Mouse (Mus musculus) fibroblast of lung, adult 2 months (primary cell): ENCODE measurements at regions not wholly inside any gene's neighbourhood (a gene's known extent, or its start where the extent isn't known, plus 50 kb on each side); places are given as distances from the start of the nearest gene placed in this dataset.

Experiments
- DNase-seq: peaks from one replicate; pipeline ENCODE4 v3.0.0-alpha.2; 2011; ENCODE audit warnings: low read depth

- DNase-seq: no peak
Measured at GRCm38 (mm10) chr13:38878718-38879669, 81.7 kb downstream of the Slc35b3 start.

DNA sequence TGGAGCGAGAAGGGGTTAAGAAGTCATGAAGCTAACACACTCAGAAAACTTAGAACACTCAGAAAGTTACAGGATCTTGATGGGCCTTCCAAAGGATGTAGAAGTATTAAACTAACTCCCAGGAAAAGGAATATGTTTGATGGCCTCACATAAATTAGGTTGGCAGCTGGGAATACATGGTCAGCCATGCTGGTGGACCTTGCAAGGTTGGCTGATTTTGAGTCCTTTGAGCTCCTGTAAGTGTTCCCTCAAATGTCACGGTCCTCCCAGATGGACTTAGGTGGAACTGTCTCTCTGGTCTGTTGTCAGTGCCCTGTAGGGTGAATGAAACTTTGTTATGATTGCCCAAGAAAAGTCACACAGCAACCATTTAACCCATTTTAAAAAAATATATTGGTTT is 84.8 kb downstream of the Slc35b3 start:
- DNase-seq: no peak

GRCm38 (mm10) chr13:38864002-38864401 is 96.7 kb downstream of the Slc35b3 start:
- DNase-seq: no peak

DNA sequence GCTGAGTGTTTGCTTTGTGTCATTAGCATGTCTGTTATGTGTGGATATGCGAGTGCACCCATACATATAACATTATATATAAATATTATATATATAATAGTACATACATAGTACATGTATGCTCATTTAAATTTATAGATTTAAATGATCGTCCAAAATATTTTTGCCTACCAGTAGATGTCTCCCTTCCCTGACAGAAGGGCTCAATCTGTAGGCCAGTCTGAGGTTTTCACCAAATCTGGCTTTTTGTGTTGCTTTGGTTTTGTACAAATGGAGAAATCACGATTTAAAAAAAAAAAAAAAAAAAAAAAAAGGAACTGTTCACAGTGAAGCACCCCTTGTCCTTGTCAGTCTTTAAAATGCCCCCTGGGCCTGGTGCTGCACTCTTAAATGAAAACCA is 104.9 kb downstream of the Slc35b3 start:
- no peak for DNase-seq

- no peak for DNase-seq
Measured at GRCm38 (mm10) chr13:38854986-38855385, 105.7 kb downstream of the Slc35b3 start.

DNA sequence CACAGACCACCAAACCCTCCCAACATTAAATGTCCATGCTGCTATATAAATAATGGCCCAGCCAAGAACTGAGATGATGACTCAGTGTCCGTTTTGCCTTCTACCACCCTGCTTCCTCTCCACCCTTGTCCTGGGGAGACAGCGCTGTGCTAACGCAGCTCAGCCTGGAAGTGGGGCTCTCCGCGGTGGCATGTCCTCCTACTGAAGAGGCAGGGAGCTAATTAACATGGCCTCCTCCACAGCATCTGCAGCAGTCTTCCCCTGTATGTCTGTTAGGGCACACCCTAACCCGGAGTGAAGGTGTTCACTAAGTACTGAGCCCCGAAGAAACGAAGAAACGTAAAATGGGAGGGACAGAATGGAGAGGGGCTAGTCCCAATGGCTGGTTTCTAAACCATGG is 107.8 kb downstream of the Slc35b3 start:
- no peak for DNase-seq

- no peak for DNase-seq
Measured at GRCm38 (mm10) chr13:38851820-38852219, 108.9 kb downstream of the Slc35b3 start.

GRCm38 (mm10) chr13:38838231-38838630 is 122.4 kb downstream of the Slc35b3 start:
- DNase-seq: no peak

GRCm38 (mm10) chr13:38825649-38826048 is 135.0 kb downstream of the Slc35b3 start:
- DNase-seq: no peak

DNA sequence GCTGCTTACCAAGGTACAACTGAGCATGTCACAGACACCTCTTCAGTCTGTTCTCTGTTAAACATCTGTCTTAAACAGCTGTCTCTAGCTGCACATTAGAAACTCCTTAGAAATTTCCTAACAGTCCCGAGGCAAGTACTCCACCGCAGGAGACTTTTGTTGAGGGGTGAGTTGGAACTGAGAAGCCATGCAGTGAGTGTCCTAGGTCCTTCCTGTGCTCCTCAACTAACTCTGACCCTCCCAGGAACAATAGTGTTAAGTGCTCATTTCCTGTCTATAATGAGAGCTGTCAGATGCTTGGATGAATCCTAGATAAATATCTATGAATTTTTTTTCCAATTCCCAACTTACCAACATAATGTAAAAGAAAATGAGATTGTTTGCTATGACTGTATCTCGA is 141.1 kb downstream of the Slc35b3 start:
- no peak for DNase-seq

GRCm38 (mm10) chr13:38818781-38819180 is 141.9 kb downstream of the Slc35b3 start:
- DNase-seq: no peak

DNA sequence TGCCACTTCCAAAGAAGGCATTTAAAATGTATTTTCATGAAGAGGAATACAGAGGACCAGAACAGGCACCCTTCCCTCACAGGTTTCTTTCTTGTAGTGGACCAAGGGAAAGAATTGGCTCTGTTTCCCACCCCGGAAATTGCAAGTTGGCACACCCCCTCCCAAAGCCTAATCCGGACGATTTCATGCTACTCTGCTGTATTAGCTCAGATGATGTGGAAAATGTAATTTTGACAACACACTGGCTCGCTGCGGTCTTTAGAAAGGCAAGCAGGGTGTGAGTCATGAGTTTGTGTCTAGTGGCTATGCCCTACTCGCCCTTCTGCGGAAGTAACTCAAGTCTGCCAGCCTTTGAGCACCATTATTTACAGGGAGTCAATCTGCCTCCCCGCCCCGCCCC is 144.4 kb downstream of the Slc35b3 start:
- peak; percentile 40 for DNase-seq

DNA sequence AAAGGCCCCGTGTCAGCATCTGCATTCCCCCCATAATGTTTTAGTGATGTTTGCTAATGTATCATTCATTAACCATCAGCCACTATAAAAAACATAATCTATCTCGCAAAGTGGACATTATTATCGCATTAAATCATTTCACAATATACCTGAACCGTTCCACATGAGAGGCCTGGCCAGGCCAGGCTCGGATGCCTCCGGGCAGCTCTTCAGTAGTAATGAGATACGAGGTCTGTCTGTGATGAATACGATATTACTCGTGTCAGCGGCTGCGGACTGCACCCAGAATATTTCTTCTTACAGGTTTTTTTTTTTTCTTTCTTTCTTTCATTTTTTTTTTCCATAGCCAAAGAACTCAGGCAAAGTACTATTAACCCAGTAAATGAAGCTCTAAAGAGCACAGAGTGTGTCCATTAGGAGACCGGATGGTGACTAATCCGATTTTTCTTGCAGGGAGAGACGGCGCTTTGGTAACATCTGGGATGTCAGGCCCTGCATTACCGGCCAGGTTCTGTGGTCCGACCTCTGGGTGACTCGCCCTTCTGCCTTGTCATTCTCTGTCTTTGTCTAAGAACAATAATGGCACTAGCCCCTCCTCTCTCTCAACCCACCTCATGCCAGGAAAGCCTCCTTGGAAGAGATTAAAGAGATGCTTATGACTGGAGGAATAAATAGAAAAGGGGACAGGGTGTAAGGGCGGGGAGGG is 145.5 kb downstream of the Slc35b3 start:
- no peak for DNase-seq

DNA sequence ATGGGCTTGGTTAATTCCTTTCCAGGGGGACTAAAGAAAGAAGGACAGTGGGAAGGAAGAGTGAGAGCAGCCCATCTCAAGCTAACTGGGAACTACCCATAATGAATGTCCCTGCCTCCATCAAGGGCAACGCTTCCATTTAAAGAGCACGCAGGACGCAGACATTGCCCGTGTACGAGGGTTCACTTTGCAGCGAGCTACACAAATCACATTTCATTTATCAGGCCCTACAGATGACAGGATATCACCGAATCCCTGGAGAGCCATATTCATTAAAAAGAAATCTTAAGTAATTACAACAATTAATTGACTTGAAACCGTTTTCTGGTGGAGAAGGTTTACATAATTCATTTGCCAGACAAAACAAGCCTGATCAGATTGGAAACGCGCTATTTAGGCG is 139.7 kb upstream of the Eef1e1 start:
- DNase-seq: no peak

DNA sequence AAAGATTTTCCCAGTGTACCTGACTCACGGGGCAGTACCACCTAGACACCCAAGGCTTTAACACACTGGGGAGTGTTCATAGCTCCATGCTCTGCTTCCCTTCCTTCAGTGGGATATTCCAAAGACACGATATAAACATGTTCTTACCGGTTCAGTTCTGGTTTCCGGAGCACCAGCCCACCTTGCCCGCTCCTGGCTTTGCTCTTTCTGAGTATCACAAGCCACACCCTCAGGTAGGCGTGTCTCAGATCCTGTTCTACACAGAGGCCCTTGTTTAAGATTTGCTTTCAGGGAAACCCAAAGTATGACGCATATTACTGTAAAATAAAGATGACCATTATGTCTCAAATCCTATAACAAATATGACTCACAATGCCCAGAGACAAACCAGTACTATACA is 134.6 kb upstream of the Eef1e1 start:
- no peak for DNase-seq

DNA sequence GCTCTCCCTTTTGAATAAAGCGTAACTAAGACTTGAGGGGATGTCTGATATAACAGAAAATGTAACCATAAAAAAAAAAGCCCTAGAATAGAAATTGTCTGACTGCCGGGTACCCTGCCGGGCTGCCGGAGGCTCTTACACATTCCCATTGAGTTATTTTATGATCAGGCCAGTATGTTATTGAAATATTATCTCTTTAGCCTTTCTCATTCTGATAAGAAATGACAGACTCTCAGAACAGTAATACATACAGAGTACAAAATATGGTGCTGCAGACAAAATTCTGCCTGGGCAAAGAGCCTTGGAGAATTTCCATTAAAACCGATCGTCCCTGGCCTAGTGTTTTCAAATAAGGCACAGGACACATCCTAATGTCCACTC is 121.8 kb upstream of the Eef1e1 start:
- DNase-seq: no peak

DNA sequence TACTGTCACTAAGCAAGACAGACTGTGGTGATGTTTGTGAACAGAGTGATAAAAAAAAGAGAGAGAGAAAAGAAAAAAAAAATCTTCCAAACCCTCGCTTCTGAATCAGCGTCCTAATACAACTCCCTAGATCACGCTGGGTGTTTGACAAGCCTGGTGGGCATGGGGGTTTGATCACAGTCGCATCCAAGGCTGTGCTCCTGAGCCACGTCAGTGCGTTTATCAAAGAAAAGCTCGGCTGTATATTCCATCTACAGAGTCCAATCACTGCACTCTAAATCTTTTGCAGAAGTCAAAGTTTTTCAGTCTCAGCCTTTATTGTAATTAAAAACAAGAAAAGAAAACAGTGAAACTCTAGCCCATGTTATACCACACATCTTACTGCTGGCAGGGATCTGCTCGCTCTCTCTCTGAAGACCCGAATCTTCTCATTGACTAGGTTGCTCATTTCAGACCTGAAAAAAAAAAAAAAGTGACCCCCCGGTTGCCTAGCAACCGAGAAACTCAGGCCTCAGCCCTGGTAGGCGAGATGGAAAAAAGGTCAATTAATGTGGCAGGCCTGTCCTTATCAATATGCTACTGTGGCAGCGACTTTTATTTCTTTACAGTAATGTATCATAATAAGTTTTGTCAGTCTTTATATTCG is 121.2 kb upstream of the Eef1e1 start:
- DNase-seq: no peak

- DNase-seq: no peak
Measured at GRCm38 (mm10) chr13:38776546-38776945, 117.7 kb upstream of the Eef1e1 start.

- DNase-seq: no peak
Measured at GRCm38 (mm10) chr13:38772996-38773395, 114.1 kb upstream of the Eef1e1 start.

- DNase-seq: no peak
Measured at GRCm38 (mm10) chr13:38766133-38766532, 107.3 kb upstream of the Eef1e1 start.

GRCm38 (mm10) chr13:38760261-38760660 is 101.4 kb upstream of the Eef1e1 start:
- no peak for DNase-seq

GRCm38 (mm10) chr13:38756629-38757227 is 97.9 kb upstream of the Eef1e1 start:
- no peak for DNase-seq
